Mouse (Mus musculus) neural tube, embryonic 13.5 days (tissue): ENCODE data around the gene Tmcc3. TPM values are rescaled to one million over a fixed set of nuclear protein-coding genes. Genes with fewer than 3 reads are reported as not detected.

Experiments
- microRNA-seq: library from miRNA; unstranded; fragments of <30 nt; microRNA quantifications from one replicate; pipeline ENCODE4, GENCODE M21; 2016
- polyA plus RNA-seq: library from polyadenylated mRNA; unstranded; fragments of >200 nt; fragmentation: Nextera tagmentation; extraction: Ambion mirVana; gene quantifications from 2 replicates; pipeline ENCODE4 v1.2.1, GENCODE M21; 2015

The Tmcc3 gene
- polyA plus RNA-seq, 1 experiment from 2014 or later, result 12.0 TPM

Small RNA genes within 50 kb of the gene (microRNA-seq; reads per million reads assigned to microRNA genes)
- gene Mir7211, result not detected

Other genes starting within 250 kb of the Tmcc3 start
- 8.3 and 9.7 TPM in 2 replicates for gene Nr2c1, start 163.9 kb upstream of the Tmcc3 start, polyA plus RNA-seq
- 388 and 433 TPM in 2 replicates for gene Ndufa12, start 113.2 kb upstream of the Tmcc3 start, polyA plus RNA-seq
- gene Gm4792, start 13.2 kb upstream of the Tmcc3 start, polyA plus RNA-seq, result not detected in 2 replicates